Mouse (Mus musculus) lung, adult 2 months (tissue): Measurements from ENCODE around the gene Pramel7. TPM values are rescaled to one million over a fixed set of nuclear protein-coding genes. Genes with fewer than 3 reads are reported as not detected.
"Not testable (repeated sequence)": the region's sequence is repeated elsewhere in the genome, so short reads cannot be mapped to it uniquely, and the experiment has no call there.

Experiments
- DNase-seq: peaks from one replicate; pipeline ENCODE4 v3.0.0; 2022
- H3K4me1 ChIP-seq: fragments of 200-500 bp; 2 replicates; pipeline ENCODE4 v1.6.1; 2011; ENCODE audit warnings: low read length; ENCODE audit not compliant: control insufficient read depth, insufficient read depth
- H3K4me3 ChIP-seq: fragments of 200-500 bp; replicated peaks from 2 replicates; pipeline ENCODE3; 2011; ENCODE audit warnings: low read depth, mild to moderate bottlenecking, control low read depth, low read length; ENCODE audit errors: extremely low read depth
- CTCF ChIP-seq: fragments of 200-500 bp; IDR thresholded peaks from 2 replicates; pipeline ENCODE4 v1.5.1; 2011; ENCODE audit warnings: mild to moderate bottlenecking, low read length, control low read depth; ENCODE audit not compliant: insufficient read depth
- POLR2A ChIP-seq: fragments of 200-500 bp; IDR thresholded peaks from 2 replicates; pipeline ENCODE4 v1.6.1; 2011; ENCODE audit warnings: low read depth, mild to moderate bottlenecking, control low read depth, low read length, borderline replicate concordance; ENCODE audit errors: extremely low read depth
- WGBS: fragments of 180-500 bp; shearing (Covaris S2); methylation state at CpG from one replicate; pipeline ENCODE4 v1.1.7; 2018; 5-methylcytosine and 5-hydroxymethylcytosine counted together
- polyA plus RNA-seq: library from polyadenylated mRNA; depleted of rRNA; stranded (reverse); fragments of >200 nt; gene quantifications from 2 replicates; pipeline ENCODE4 v1.2.3, GENCODE M21; 2012; rRNA removed

Pramel7 gene
- polyA plus RNA-seq = not detected in 2 replicates

DNA sequence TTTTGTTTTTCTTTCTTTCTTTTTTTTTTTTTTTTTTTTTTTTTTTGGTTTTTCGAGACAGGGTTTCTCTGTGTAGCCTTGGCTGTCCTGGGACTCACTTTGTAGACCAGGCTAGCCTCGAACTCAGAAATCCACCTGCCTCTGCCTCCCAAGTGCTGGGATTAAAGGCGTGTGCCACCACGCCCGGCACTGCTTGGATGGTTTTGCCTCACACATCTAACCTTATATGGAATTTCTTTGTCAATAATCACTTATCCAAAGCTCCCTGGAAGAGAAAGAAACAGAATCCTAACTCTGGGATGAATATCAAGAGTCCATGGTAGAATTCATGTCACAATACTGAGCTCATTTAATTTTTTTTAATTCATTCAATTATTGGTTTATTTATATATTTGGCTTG is at the start of gene Pramel7:
Pramel7 (minus strand) TSS at position 101 of the 400 bp plus-strand sequence.
- H3K4me1 ChIP-seq, DNase-seq, H3K4me3 ChIP-seq: not testable (repeated sequence)
- 97% methylated on average over 3 of the region's 5 CpGs for WGBS

GRCm38 (mm10) chr2:87545442-87545841 is 48.5 kb upstream of the Pramel7 start, which contains the start of gene Olfr1128:
Olfr1128 (minus strand) TSS chr2:87545542.
- H3K4me3 ChIP-seq = no peak within 1 kb of the TSS
- 75% methylated on average over 1 of the region's 1 CpGs for WGBS
- no peaks in the 10 kb centered on the region for H3K4me1 ChIP-seq
- TF ChIP-seq POLR2A = no peak
- TF ChIP-seq CTCF = no peak
- no peak for DNase-seq

- TF ChIP-seq CTCF (no peak), POLR2A (no peak)
- H3K4me1 ChIP-seq = no peaks in the 10 kb centered on the region
- no peak overlapping the region for H3K4me3 ChIP-seq
- no peak for DNase-seq
- 47% methylated on average over 2 of the region's 2 CpGs for WGBS
Observed at GRCm38 (mm10) chr2:87534826-87535225, 37.9 kb upstream of the Pramel7 start.

DNA sequence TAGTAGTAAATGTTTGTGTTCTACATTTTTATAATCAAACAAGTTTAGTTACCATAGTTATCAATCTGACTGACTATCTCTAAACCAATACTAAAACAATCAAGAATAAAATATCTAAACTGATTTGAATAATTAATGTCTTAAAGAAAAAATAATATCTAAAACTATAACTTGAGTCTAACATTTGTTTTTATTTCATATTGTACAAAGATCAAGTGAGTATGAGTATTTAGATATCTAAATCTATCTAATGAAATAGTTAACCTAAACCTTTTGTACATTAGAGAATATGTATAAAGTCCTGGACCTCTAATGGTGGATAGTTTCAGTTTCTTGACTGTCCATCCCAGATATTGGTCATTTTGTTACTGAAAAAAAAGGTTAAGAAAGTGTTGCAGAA is 34.6 kb upstream of the Pramel7 start, which contains the start of gene Olfr153:
Olfr153 (plus strand) TSS at position 301 of the 400 bp plus-strand sequence.
- no peak for DNase-seq
- TF ChIP-seq CTCF (no peak), POLR2A (no peak)
- no peak within 1 kb of the TSS for H3K4me3 ChIP-seq
- no peaks in the 10 kb centered on the region for H3K4me1 ChIP-seq

GRCm38 (mm10) chr2:87525899-87526616 is 29.2 kb upstream of the Pramel7 start:
- not testable (repeated sequence) for H3K4me1 ChIP-seq, H3K4me3 ChIP-seq, DNase-seq
- whole genome bisulfite sequencing = 25% methylated on average over 39 of the region's 39 CpGs

DNA sequence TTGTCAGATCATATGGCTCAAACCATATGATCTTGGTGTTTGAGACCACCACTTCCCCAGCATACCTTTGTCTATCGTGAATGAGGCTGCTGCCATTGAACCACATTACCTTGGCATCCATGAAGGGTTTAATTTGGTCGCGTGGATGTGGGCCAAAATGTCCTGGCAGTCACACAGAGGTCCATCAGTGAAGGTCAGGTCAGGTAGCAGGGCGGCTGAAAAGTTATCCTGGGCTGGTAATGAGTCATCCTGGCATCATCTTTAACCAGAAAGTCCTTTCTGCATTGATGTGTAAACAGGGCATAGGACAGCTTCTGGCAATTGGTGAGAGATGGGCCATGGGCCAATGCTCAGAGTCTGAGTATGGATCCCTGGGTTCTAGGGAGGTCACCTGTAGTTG is 23.8 kb upstream of the Pramel7 start:
- no peak for DNase-seq
- Histone ChIP-seq H3K4me1 (no peaks in the 10 kb centered on the region), H3K4me3 (no peak overlapping the region)
- 76% methylated on average over 4 of the region's 4 CpGs for WGBS
- TF ChIP-seq POLR2A (no peak), CTCF (no peak)

DNA sequence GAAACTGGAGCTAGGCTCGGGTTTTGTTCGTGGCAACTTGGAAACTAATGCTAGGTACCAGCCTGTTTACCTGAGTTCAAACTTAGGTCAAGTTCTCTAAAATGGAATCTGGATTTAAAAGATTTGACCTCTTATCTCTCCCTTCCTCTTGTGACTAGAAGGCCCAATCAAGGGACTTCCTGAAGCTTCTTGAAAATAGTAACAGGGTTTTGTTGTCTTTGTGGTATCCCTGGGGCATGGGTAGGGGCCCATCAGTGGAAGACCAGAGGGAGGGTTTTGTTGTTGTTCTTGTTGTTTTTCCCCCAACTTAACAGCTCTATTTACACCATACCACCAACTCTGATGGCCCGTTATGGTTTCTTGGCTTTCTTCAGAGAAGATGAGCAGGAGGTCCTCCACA is 19.7 kb upstream of the Pramel7 start:
- TF ChIP-seq POLR2A = no peak
- TF ChIP-seq CTCF = no peak

GRCm38 (mm10) chr2:87515457-87516060 is 18.7 kb upstream of the Pramel7 start:
- 63% methylated on average over 8 of the region's 8 CpGs for WGBS
- no peak for DNase-seq
- no peak for TF ChIP-seq POLR2A
- TF ChIP-seq CTCF = no peak
- H3K4me1 ChIP-seq = no peaks in the 10 kb centered on the region
- H3K4me3 ChIP-seq = no peak overlapping the region

More for the DNA sequence above, 19.7 kb upstream of the Pramel7 start:
- WGBS = 77% methylated on average over 3 of the region's 3 CpGs
- no peak for DNase-seq
- no peaks in the 10 kb centered on the region for H3K4me1 ChIP-seq
- no peak overlapping the region for H3K4me3 ChIP-seq

GRCm38 (mm10) chr2:87515046-87515445 is 18.2 kb upstream of the Pramel7 start:
- TF ChIP-seq POLR2A (no peak), CTCF (no peak)
- DNase-seq = no peak
- Histone ChIP-seq H3K4me1 (no peaks in the 10 kb centered on the region), H3K4me3 (no peak overlapping the region)
- WGBS = 75% methylated on average over 2 of the region's 2 CpGs

DNA sequence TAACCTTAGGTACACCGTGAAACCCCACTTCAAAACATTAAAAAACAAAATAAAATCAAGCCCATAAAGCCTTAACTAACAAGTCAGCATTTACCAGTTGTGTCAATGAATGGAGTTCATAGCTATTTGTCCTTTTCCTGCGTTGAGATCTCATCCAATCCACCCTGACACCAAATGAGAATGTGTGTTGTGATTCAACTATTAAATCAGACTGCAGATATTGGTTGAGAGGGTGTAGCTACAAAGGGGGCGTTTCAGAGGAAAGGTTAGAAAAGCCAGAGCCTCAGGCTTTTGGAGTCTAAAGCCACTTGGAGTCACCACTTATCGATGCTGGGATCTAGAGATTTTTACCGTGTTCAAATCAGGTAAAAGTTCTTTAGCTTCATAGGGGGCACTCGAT is 9.4 kb upstream of the Pramel7 start, which contains the start of gene Pramel6:
Pramel6 (plus strand) TSS at position 301 of the 400 bp plus-strand sequence.
- H3K4me1 ChIP-seq = no peaks in the 10 kb centered on the region
- H3K4me3 ChIP-seq = no peak within 1 kb of the TSS
- DNase-seq = no peak
- WGBS = 80% methylated on average over 6 of the region's 6 CpGs
- TF ChIP-seq CTCF (no peak), POLR2A (no peak)
